ENCODE assay signal across 15 mouse cellular contexts in genomic region chr13:104576188-104576789, GRCm38 (mm10).
DNase-seq lines count a peak whose midpoint lies in the region; ATAC-seq and TF ChIP-seq lines count a peak whose summit lies in the region.
"Had no signal": no experiment of that assay in that cellular context is flagged by ENCODE, and none has a peak within 500 bp of the region (broad histone marks: within the 10 kb centered on the region; RNA-seq: fewer than 3 reads in every experiment).

No protein-coding gene starts in this region.

- no peak overlapping the region for H3K27ac ChIP-seq in ES-Bruce4 (ENCODE audit: insufficient read depth, low read length)
- H3K27ac ChIP-seq in neural tube, embryonic 14.5 days (ENCODE audit: low read depth, low read length): no peak overlapping the region
- H3K27ac ChIP-seq: forebrain, embryonic 15.5 days; heart, embryonic 10.5 days; intestine, embryonic 15.5 days; lung, embryonic 15.5 days had no signal

- no peak overlapping the region for H3K4me2 ChIP-seq in neural tube, embryonic 14.5 days (ENCODE audit: low read depth, low read length)
- H3K4me2 ChIP-seq: forebrain, embryonic 15.5 days; intestine, embryonic 15.5 days; lung, embryonic 15.5 days had no signal

- intact Hi-C loops in left cerebral cortex, postnatal 10 days (cut with DNase I): no loop called here

- DNase-seq in kidney, postnatal 4 days: peak; percentile 21 to 37
- DNase-seq in kidney, adult 8-10 months: no peak
- DNase-seq in forelimb bud, embryonic 11.5 days (ENCODE audit: low read depth, low spot score): peak; percentile 78
- no peak for DNase-seq in left cerebral cortex, postnatal 10 days (ENCODE audit: extremely low spot score in 1 of 2, low spot score in 2 of 2)
- no peak for DNase-seq in layer of hippocampus, postnatal 10 days (ENCODE audit: low spot score in 2 of 2)
- DNase-seq: adrenal gland, postnatal 10 days; cerebellum, adult 9-10 months; layer of hippocampus, postnatal 36 days had no signal

- H3K36me3 ChIP-seq in ES-Bruce4 (ENCODE audit: control insufficient read depth, insufficient read depth, low read length, poor library complexity, severe bottlenecking): no peaks in the 10 kb centered on the region
- H3K36me3 ChIP-seq in neural tube, embryonic 14.5 days (ENCODE audit: control insufficient read depth, insufficient read depth, low read length): no peaks in the 10 kb centered on the region
- H3K36me3 ChIP-seq: forebrain, embryonic 15.5 days; heart, embryonic 10.5 days; intestine, embryonic 15.5 days; lung, embryonic 15.5 days had no signal

- H3K9ac ChIP-seq in ES-Bruce4 (ENCODE audit: low read depth, poor library complexity, severe bottlenecking): no peak overlapping the region
- H3K9ac ChIP-seq in neural tube, embryonic 14.5 days (replicated peaks; ENCODE audit: low read depth, low read length): no peak overlapping the region
- H3K9ac ChIP-seq: forebrain, embryonic 15.5 days; intestine, embryonic 15.5 days; lung, embryonic 15.5 days had no signal

- 50% methylated on average over 10 of the region's 10 CpGs for WGBS in neural tube, embryonic 14.5 days

- H3K4me1 ChIP-seq in ES-Bruce4 (ENCODE audit: control insufficient read depth, insufficient read depth, low read length): no peaks in the 10 kb centered on the region
- no peaks in the 10 kb centered on the region for H3K4me1 ChIP-seq in neural tube, embryonic 14.5 days (ENCODE audit: control insufficient read depth, insufficient read depth, low read length)
- H3K4me1 ChIP-seq: forebrain, embryonic 15.5 days; intestine, embryonic 15.5 days had no signal

- no peaks in the 10 kb centered on the region for H3K9me3 ChIP-seq in ES-Bruce4 (replicated peaks; ENCODE audit: control insufficient read depth, insufficient read depth, low read length, poor library complexity, severe bottlenecking)
- no peaks in the 10 kb centered on the region for H3K9me3 ChIP-seq in neural tube, embryonic 14.5 days (ENCODE audit: control insufficient read depth, low read length)
- H3K9me3 ChIP-seq: forebrain, embryonic 15.5 days; heart, embryonic 10.5 days; intestine, embryonic 15.5 days; lung, embryonic 15.5 days had no signal

- no peak for TF ChIP-seq POLR2A in ES-Bruce4 (IDR thresholded peaks at IDR 0.05; ENCODE audit: insufficient read depth, low read length)

- 0 out of 2 replicates have a peak, but pooled peaks have one; percentile 28 for TF ChIP-seq EP300 in ES-Bruce4 (IDR thresholded peaks at IDR 0.05; ENCODE audit: insufficient read depth, low read depth, low read length)

- no peak for TF ChIP-seq CTCF in ES-Bruce4 (IDR thresholded peaks at IDR 0.05; ENCODE audit: low read depth, low read length)

- no peak overlapping the region for H3K4me3 ChIP-seq in ES-Bruce4 (ENCODE audit: low read depth, low read length)
- no peak overlapping the region for H3K4me3 ChIP-seq in neural tube, embryonic 14.5 days (ENCODE audit: low read depth, low read length)
- H3K4me3 ChIP-seq: forebrain, embryonic 15.5 days; heart, embryonic 10.5 days; intestine, embryonic 15.5 days; lung, embryonic 15.5 days had no signal

- no peaks in the 10 kb centered on the region for H3K27me3 ChIP-seq in ES-Bruce4 (ENCODE audit: control insufficient read depth, insufficient read depth, low read length, poor library complexity, severe bottlenecking)
- H3K27me3 ChIP-seq in neural tube, embryonic 14.5 days (ENCODE audit: control insufficient read depth, insufficient read depth, low read length): no peaks in the 10 kb centered on the region
- H3K27me3 ChIP-seq: forebrain, embryonic 15.5 days; intestine, embryonic 15.5 days; lung, embryonic 15.5 days had no signal

- ATAC-seq in neural tube, embryonic 14.5 days (ENCODE audit: low read depth): peak; percentile 64
- no peak for ATAC-seq in cerebellum, adult (ENCODE audit: insufficient number of reproducible peaks, low FRiP score, low TSS enrichment)
- ATAC-seq: forebrain, embryonic 15.5 days; intestine, embryonic 15.5 days had no signal

Comparison
In these comparisons a context has a peak if more than half of its experiments do, and no peak if none do; other contexts are left out.
1. DNase-seq: peak in kidney, postnatal 4 days (2 of 2) and forelimb bud, embryonic 11.5 days (single experiment); none in kidney, adult 8-10 months (0 of 2), left cerebral cortex, postnatal 10 days (0 of 2) and layer of hippocampus, postnatal 10 days (0 of 2).